Mouse (Mus musculus) lung, postnatal 0 days (tissue): ENCODE measurements at regions not wholly inside any gene's neighbourhood (a gene's known extent, or its start where the extent isn't known, plus 50 kb on each side); places are given as distances from the start of the nearest gene placed in this dataset.

ENCODE experiments used
- ATAC-seq: fragments of 200-750 bp; cut with Nextera tagmentation; 2 replicates; pipeline ENCODE4 v1.8.0; 2017; ENCODE audit warnings: moderate library complexity
- DNase-seq: peaks from one replicate; pipeline ENCODE4 v3.0.0-alpha.2; 2016; ENCODE audit warnings: low spot score
- H3K27ac ChIP-seq: fragments of 300-500 bp; sonication (generic); 2 replicates; pipeline ENCODE4 v1.5.1; 2014; ENCODE audit warnings: antibody characterized with exemption, mild to moderate bottlenecking, low read length, mixed read lengths
- H3K27me3 ChIP-seq: fragments of 300-500 bp; sonication (generic); replicated peaks from 2 replicates; pipeline ENCODE4 v1.6.1; 2014; ENCODE audit warnings: low read length, mixed read lengths; ENCODE audit not compliant: insufficient read depth
- H3K36me3 ChIP-seq: fragments of 300-500 bp; sonication (generic); 2 replicates; pipeline ENCODE4 v1.6.1; 2014; ENCODE audit warnings: low read length, mixed read lengths; ENCODE audit not compliant: insufficient read depth
- H3K4me1 ChIP-seq: fragments of 300-500 bp; sonication (generic); 2 replicates; pipeline ENCODE4 v1.6.1; 2014; ENCODE audit warnings: antibody characterized with exemption, low read depth, low read length, mixed read lengths; ENCODE audit not compliant: insufficient read depth
- H3K4me2 ChIP-seq: fragments of 300-500 bp; sonication (generic); replicated peaks from 2 replicates; pipeline ENCODE4 v1.6.1; 2014; ENCODE audit warnings: low read depth, mild to moderate bottlenecking, low read length, moderate library complexity, mixed read lengths
- H3K4me3 ChIP-seq: fragments of 300-500 bp; sonication (generic); 2 replicates; pipeline ENCODE4 v1.5.1; 2014; ENCODE audit warnings: low read depth, low read length
- H3K9ac ChIP-seq: fragments of 300-500 bp; sonication (generic); replicated peaks from 2 replicates; pipeline ENCODE4 v1.6.1; 2014; ENCODE audit warnings: low read depth, mild to moderate bottlenecking
- H3K9me3 ChIP-seq: fragments of 300-500 bp; sonication (generic); 2 replicates; pipeline ENCODE4 v1.6.1; 2016; ENCODE audit warnings: low read length, mixed read lengths
- CTCF ChIP-seq: IDR thresholded peaks from 2 replicates; pipeline ENCODE4 v1.5.1; 2016; ENCODE audit warnings: antibody characterized with exemption, mild to moderate bottlenecking
- EP300 ChIP-seq: IDR thresholded peaks from 2 replicates; pipeline ENCODE4 v1.6.1; 2016; ENCODE audit warnings: antibody characterized with exemption, mild to moderate bottlenecking, control low read depth
- WGBS: fragments of 180-500 bp; shearing (Covaris S2); extraction: QIAGEN DNeasy Blood & Tissue Kit; methylation state at CpG from one replicate; pipeline ENCODE4 v1.1.7; 2014; 5-methylcytosine and 5-hydroxymethylcytosine counted together

DNA sequence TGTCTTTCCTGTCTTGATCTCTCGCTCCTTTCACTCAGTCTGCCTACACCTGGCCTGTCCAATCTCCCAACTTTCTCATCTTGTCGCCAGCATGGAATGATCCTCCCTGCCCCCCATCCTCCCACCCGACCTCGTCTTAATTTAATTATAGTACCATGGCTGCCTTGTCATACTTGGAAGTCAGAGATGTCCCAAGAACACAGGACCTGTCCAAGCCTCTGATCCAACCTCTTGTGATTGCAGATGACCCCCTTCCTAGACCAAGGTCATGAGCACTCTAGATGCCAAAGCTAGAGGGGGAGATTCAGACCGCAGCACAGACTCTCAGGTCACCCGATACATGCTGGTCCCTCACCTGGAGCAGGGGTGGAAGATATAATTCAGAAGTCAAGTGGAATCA is 232.3 kb downstream of the Prex1 start:
- DNase-seq = no peak
- Histone ChIP-seq H3K4me2 (no peak overlapping the region), H3K9ac (no peak overlapping the region), H3K27ac (no peak overlapping the region), H3K36me3 (no peaks in the 10 kb centered on the region), H3K9me3 (no peaks in the 10 kb centered on the region), H3K4me3 (no peak overlapping the region), H3K27me3 (no peaks in the 10 kb centered on the region), H3K4me1 (no peaks in the 10 kb centered on the region)
- no peak for ATAC-seq
- WGBS = 78% methylated on average over 6 of the region's 6 CpGs
- no peak for TF ChIP-seq EP300
- TF ChIP-seq CTCF = no peak

DNA sequence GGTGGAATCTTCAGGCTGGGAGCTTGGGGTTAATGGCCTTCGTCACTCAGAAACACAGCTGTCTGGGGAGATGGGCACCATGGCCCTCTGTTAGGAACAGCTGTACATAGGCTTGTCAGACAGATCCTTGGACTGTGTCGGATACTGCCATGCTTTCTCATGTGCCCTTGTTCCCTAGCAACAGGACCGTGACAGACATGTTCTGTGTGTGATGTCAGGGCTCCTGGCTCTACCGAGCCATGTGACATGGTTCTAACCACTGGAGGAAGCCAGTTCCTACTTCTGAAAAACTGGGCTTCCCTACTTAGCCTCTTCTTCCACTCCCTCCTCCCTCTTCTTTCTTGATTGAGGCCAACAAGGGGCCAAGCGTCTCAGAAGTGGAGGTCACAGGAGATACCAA is 232.7 kb downstream of the Prex1 start:
- Histone ChIP-seq H3K36me3 (no peaks in the 10 kb centered on the region), H3K4me1 (no peaks in the 10 kb centered on the region), H3K27me3 (no peaks in the 10 kb centered on the region), H3K4me3 (no peak overlapping the region), H3K9me3 (no peaks in the 10 kb centered on the region), H3K27ac (no peak overlapping the region), H3K4me2 (no peak overlapping the region), H3K9ac (no peak overlapping the region)
- 74% methylated on average over 5 of the region's 5 CpGs for WGBS
- no peak for TF ChIP-seq CTCF
- TF ChIP-seq EP300 = no peak
- ATAC-seq = no peak
- no peak for DNase-seq

- Histone ChIP-seq H3K4me3 (no peak overlapping the region), H3K4me1 (no peaks in the 10 kb centered on the region), H3K9me3 (no peaks in the 10 kb centered on the region), H3K27me3 (no peaks in the 10 kb centered on the region), H3K9ac (no peak overlapping the region), H3K4me2 (no peak overlapping the region), H3K27ac (no peak overlapping the region), H3K36me3 (no peaks in the 10 kb centered on the region)
- 83% methylated on average over 6 of the region's 6 CpGs for WGBS
- ATAC-seq = no peak
- no peak for DNase-seq
- TF ChIP-seq CTCF = no peak
- TF ChIP-seq EP300 = no peak
Measured at GRCm38 (mm10) chr2:166476953-166477352, 236.7 kb downstream of the Prex1 start.

DNA sequence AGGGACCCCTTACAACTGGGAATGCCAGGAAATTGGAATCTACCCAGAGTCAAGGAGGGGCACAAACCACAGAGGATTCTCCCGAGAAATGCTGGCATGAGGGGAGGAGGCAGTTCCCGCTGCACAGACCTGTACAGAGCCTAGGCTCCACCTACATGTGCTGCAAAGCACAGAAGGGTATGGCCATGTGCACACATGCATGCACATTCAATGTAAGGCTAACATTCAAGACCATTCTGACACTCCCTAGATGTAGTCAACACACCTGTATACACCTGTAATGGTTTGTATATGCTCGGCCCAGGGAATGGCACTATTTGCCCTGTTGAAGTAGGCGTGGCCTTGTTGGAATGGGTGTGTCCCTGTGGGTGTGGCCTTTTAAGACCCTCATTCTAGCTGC is 238.0 kb downstream of the Prex1 start:
- TF ChIP-seq EP300 (no peak), CTCF (no peak)
- Histone ChIP-seq H3K36me3 (no peaks in the 10 kb centered on the region), H3K4me1 (no peaks in the 10 kb centered on the region), H3K4me2 (no peak overlapping the region), H3K9ac (no peak overlapping the region), H3K9me3 (no peaks in the 10 kb centered on the region), H3K27ac (no peak overlapping the region), H3K27me3 (no peaks in the 10 kb centered on the region), H3K4me3 (no peak overlapping the region)
- 77% methylated on average over 4 of the region's 4 CpGs for WGBS
- ATAC-seq = no peak
- no peak for DNase-seq

GRCm38 (mm10) chr2:166474601-166475000 is 239.0 kb downstream of the Prex1 start:
- no peak for DNase-seq
- no peak overlapping the region for H3K27ac ChIP-seq
- no peaks in the 10 kb centered on the region for H3K9me3 ChIP-seq
- TF ChIP-seq EP300 = no peak
- TF ChIP-seq CTCF = no peak
- WGBS = 43% methylated on average over 12 of the region's 12 CpGs
- H3K9ac ChIP-seq = no peak overlapping the region
- H3K4me2 ChIP-seq = no peak overlapping the region
- H3K27me3 ChIP-seq = no peaks in the 10 kb centered on the region
- ATAC-seq = no peak
- no peak overlapping the region for H3K4me3 ChIP-seq
- no peaks in the 10 kb centered on the region for H3K4me1 ChIP-seq
- H3K36me3 ChIP-seq = no peaks in the 10 kb centered on the region

- Histone ChIP-seq H3K4me1 (no peaks in the 10 kb centered on the region), H3K9ac (no peak overlapping the region), H3K9me3 (no peaks in the 10 kb centered on the region), H3K27ac (no peak overlapping the region), H3K36me3 (no peaks in the 10 kb centered on the region), H3K4me3 (no peak overlapping the region), H3K4me2 (no peak overlapping the region), H3K27me3 (no peaks in the 10 kb centered on the region)
- peak; percentile 62 for ATAC-seq
- 42% methylated on average over 6 of the region's 6 CpGs for WGBS
- TF ChIP-seq CTCF (no peak), EP300 (no peak)
- peak; percentile 46 for DNase-seq
Measured at GRCm38 (mm10) chr2:166471257-166471753, 242.3 kb downstream of the Prex1 start.

DNA sequence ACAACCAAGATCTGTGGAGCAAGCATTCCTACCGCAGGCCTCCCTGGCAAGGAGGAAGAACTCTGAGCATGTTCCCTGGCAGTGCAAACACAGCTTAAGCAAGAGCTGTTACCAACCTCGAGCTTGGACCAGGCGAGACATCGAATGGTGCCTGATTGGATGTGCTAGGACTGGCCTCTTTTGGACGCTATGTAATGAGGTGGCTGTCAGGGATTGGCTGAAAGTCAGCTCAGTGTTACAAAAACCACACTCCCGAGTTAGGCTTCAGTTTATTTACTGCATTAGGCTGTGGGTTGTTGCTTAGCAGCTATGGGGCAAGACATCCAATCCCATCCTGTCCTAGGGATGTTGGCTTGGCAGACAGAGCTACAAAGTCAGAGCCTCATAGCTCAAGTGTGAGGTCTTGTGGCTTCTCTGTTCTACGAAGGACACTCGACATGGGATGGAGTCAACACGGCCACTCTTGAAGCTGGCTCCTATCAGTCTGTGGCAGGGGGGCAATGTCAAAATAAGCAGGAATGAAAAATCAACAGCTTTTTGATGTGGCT is 244.5 kb downstream of the Prex1 start:
- H3K27ac ChIP-seq = no peak overlapping the region
- H3K9ac ChIP-seq = no peak overlapping the region
- no peaks in the 10 kb centered on the region for H3K9me3 ChIP-seq
- no peaks in the 10 kb centered on the region for H3K36me3 ChIP-seq
- ATAC-seq (peak; percentile 81), DNase-seq (peak; percentile 53)
- no peak overlapping the region for H3K4me3 ChIP-seq
- TF ChIP-seq CTCF (no peak), EP300 (no peak)
- no peaks in the 10 kb centered on the region for H3K27me3 ChIP-seq
- H3K4me1 ChIP-seq = no peaks in the 10 kb centered on the region
- 63% methylated on average over 9 of the region's 9 CpGs for WGBS
- no peak overlapping the region for H3K4me2 ChIP-seq
